Comparison of ENCODE assay signal across 8 mouse cellular contexts in the genomic region with DNA sequence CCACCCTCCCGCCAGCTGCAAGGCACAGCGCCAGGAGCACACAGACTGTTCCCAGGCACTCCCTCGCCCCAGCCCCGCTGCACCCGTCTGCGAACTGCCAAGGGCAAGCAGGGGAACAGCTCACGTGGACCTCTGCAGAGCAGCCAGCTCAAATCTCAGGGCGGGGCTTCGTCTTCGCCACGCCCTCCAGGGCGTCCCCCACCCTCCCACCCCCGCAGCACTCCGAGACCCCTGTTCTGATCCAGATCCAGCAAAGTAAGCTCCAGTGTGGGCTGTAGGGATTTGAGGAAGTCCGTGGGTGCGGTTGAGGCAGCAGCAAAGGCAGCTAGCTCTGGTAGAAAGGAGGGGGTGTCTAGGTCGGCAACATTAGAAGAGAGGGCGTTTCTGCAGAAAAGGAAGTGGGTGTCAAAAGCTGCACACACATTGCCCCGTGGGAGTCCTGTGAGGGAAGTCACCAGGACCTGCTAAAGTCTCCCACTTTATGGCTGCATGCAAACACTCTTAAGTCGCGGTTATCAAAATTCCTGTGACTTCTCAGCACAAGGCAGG.
A peak's percentile ranks its signal among the peaks of the same experiment; 100 is the strongest.
DNase-seq lines count a peak whose midpoint lies in the region; ATAC-seq and TF ChIP-seq lines count a peak whose summit lies in the region.

No protein-coding gene starts in this region.

- peak overlapping the region; percentile 78 for H3K9ac ChIP-seq in heart, embryonic 13.5 days
- H3K9ac ChIP-seq in liver, embryonic 14.5 days (replicated peaks): no peak overlapping the region; the same call in 1 of the 2 replicates

- TF ChIP-seq EP300 in liver, embryonic 14.5 days (IDR thresholded peaks at IDR 0.05; ENCODE audit: low read depth): no peak

- 1% methylated on average over 21 of the region's 21 CpGs for whole genome bisulfite sequencing in heart, embryonic 13.5 days
- WGBS in liver, embryonic 14.5 days (ENCODE audit: insufficient replicate concordance): 1% methylated on average over 21 of the region's 21 CpGs

- H3K36me3 ChIP-seq in heart, embryonic 13.5 days: no peaks in the 10 kb centered on the region
- no peaks in the 10 kb centered on the region for H3K36me3 ChIP-seq in liver, embryonic 14.5 days (replicated peaks; ENCODE audit: control insufficient read depth, insufficient read depth, low read depth)
- H3K36me3 ChIP-seq in testis, adult 2 months (ENCODE audit: control insufficient read depth, insufficient read depth, low read length): no peaks in the 10 kb centered on the region

- no peaks in the 10 kb centered on the region for H3K9me3 ChIP-seq in heart, embryonic 13.5 days
- H3K9me3 ChIP-seq in liver, embryonic 14.5 days (ENCODE audit: control insufficient read depth, low read length): no peaks in the 10 kb centered on the region

- H3K4me2 ChIP-seq in heart, embryonic 13.5 days: peak overlapping the region; percentile 70
- peak overlapping the region; percentile 37 for H3K4me2 ChIP-seq in liver, embryonic 14.5 days (ENCODE audit: low read depth)

- ATAC-seq in heart, embryonic 13.5 days (ENCODE audit: extremely low read depth, insufficient number of reproducible peaks, low FRiP score, low TSS enrichment): peak; percentile 77; the same call in 1 of the 2 replicates
- peak; percentile 70 for ATAC-seq in liver, embryonic 14.5 days (ENCODE audit: insufficient read depth)

- no peaks in the 10 kb centered on the region for H3K27me3 ChIP-seq in heart, embryonic 13.5 days (replicated peaks)
- H3K27me3 ChIP-seq in liver, embryonic 14.5 days (ENCODE audit: control insufficient read depth, insufficient read depth, low read length): no peaks in the 10 kb centered on the region
- no peaks in the 10 kb centered on the region for H3K27me3 ChIP-seq in testis, adult 2 months (ENCODE audit: control insufficient read depth, insufficient read depth, low read length)

- TF ChIP-seq POLR2A in embryonic fibroblast, embryonic 13.5 days (IDR thresholded peaks at IDR 0.05; ENCODE audit: low read depth, low read length): peak; percentile 67; the same call in 1 of the 2 replicates
- no peak for TF ChIP-seq POLR2A in testis, adult 2 months (IDR thresholded peaks at IDR 0.05; ENCODE audit: control insufficient read depth, low read depth, low read length)

- H3K27ac ChIP-seq in embryonic fibroblast, embryonic 13.5 days (ENCODE audit: insufficient read depth, low read length): peak overlapping the region; percentile 95
- peak overlapping the region; percentile 82 for H3K27ac ChIP-seq in heart, embryonic 13.5 days (replicated peaks)
- no peak overlapping the region for H3K27ac ChIP-seq in liver, embryonic 14.5 days
- no peak overlapping the region for H3K27ac ChIP-seq in testis, adult 2 months (ENCODE audit: control insufficient read depth, insufficient read depth, low read depth, low read length)

- TF ChIP-seq CTCF in embryonic fibroblast, embryonic 13.5 days (IDR thresholded peaks at IDR 0.05; ENCODE audit: borderline replicate concordance, insufficient read depth, low read length): no peak
- TF ChIP-seq CTCF in liver, embryonic 14.5 days (IDR thresholded peaks at IDR 0.05; ENCODE audit: low read depth): no peak
- no peak for TF ChIP-seq CTCF in testis, adult 2 months (IDR thresholded peaks at IDR 0.05; ENCODE audit: control insufficient read depth, insufficient read depth, insufficient replicate concordance, low read depth, low read length)

- H3K4me1 ChIP-seq in embryonic fibroblast, embryonic 13.5 days (ENCODE audit: control insufficient read depth, insufficient read depth, low read length): peaks cover 5% of the 10 kb centered on the region
- H3K4me1 ChIP-seq in heart, embryonic 13.5 days: peaks cover 26% of the 10 kb centered on the region
- peaks cover 0 to 8% of the 10 kb centered on the region in 2 experiments; a peak in 3 of 4 replicates for H3K4me1 ChIP-seq in liver, embryonic 14.5 days (replicated peaks; ENCODE audit: control insufficient read depth in 2 of 2, insufficient read depth in 2 of 2, low read length in 1 of 2)
- H3K4me1 ChIP-seq in testis, adult 2 months (ENCODE audit: control insufficient read depth, insufficient read depth, low read length): peaks cover 8% of the 10 kb centered on the region

- DNase-seq in B cell, adult 2 months: peak; percentile 78 to 83
- DNase-seq in adrenal gland, postnatal 36 days: peak; percentile 91 to 94
- peak; percentile 92 for DNase-seq in kidney, postnatal 10 days
- DNase-seq in liver, embryonic 14.5 days (ENCODE audit: low read depth in 3 of 3, low spot score in 3 of 3): peak; percentile 12 to 14 (median 14)
- DNase-seq in neural tube, embryonic 10.5 days (ENCODE audit: extremely low spot score, low spot score): peak; percentile 74

- peak overlapping the region; percentile 14; the same call in 1 of the 2 replicates for H3K4me3 ChIP-seq in embryonic fibroblast, embryonic 13.5 days (ENCODE audit: insufficient read depth, low read length)
- H3K4me3 ChIP-seq in heart, embryonic 13.5 days: peak overlapping the region; percentile 55
- peak overlapping the region; percentile 39 to 55 for H3K4me3 ChIP-seq in liver, embryonic 14.5 days (ENCODE audit: insufficient read depth in 1 of 2, low read depth in 2 of 2, low read length in 2 of 2)
- peak overlapping the region; percentile 35 for H3K4me3 ChIP-seq in testis, adult 2 months (ENCODE audit: control insufficient read depth, low read depth, low read length)

Comparison
In these comparisons a context has a peak if more than half of its experiments do, and no peak if none do; other contexts are left out.
1. DNase-seq: peak in every context shown above with its lines; median percentile 92 in adrenal gland, postnatal 36 days; 92 in kidney, postnatal 10 days; 80 in B cell, adult 2 months; 74 in neural tube, embryonic 10.5 days; 14 in liver, embryonic 14.5 days.
2. H3K27ac ChIP-seq: peak in embryonic fibroblast, embryonic 13.5 days (single experiment) and heart, embryonic 13.5 days (single experiment); none in liver, embryonic 14.5 days (single experiment) and testis, adult 2 months (single experiment).
3. Peak in every context shown above with its lines, with median percentiles within 50 percentile points of each other: H3K4me3 ChIP-seq.